Mouse (Mus musculus) embryo, embryonic 11 days (tissue): ENCODE data around the gene Ubl4b.

Experiments
- DNase-seq: peaks from one replicate; pipeline ENCODE4 v3.0.0-alpha.2; 2015

Gene Ubl4b

GRCm38 (mm10) chr3:107554842-107555241 is at the start of gene Ubl4b:
Ubl4b (minus strand) TSS chr3:107555073.
- DNase-seq, result no peak

- DNase-seq, result no peak
Observed at GRCm38 (mm10) chr3:107600127-107600526, 45.3 kb upstream of the Ubl4b start.

- peak; percentile 55 for DNase-seq
Observed at GRCm38 (mm10) chr3:107597586-107598389, 42.9 kb upstream of the Ubl4b start.

- no peak for DNase-seq
Observed at GRCm38 (mm10) chr3:107597134-107597533, 42.3 kb upstream of the Ubl4b start.

- DNase-seq, result peak; percentile 69
Observed at GRCm38 (mm10) chr3:107596559-107596958, 41.7 kb upstream of the Ubl4b start.

GRCm38 (mm10) chr3:107595938-107596461 is 41.1 kb upstream of the Ubl4b start:
- DNase-seq, result peak; percentile 51

GRCm38 (mm10) chr3:107595264-107595937 is 40.5 kb upstream of the Ubl4b start:
- peak; percentile 57 for DNase-seq

GRCm38 (mm10) chr3:107594662-107595263 is 39.9 kb upstream of the Ubl4b start, which contains the start of gene Alx3:
Alx3 (plus strand) TSS chr3:107595031.
- no peak for DNase-seq

- no peak for DNase-seq
Observed at GRCm38 (mm10) chr3:107593632-107594031, 38.8 kb upstream of the Ubl4b start.

- no peak for DNase-seq
Observed at GRCm38 (mm10) chr3:107591612-107592011, 36.7 kb upstream of the Ubl4b start.

GRCm38 (mm10) chr3:107586504-107586903 is 31.6 kb upstream of the Ubl4b start:
- DNase-seq, result no peak

- no peak for DNase-seq
Observed at GRCm38 (mm10) chr3:107583893-107584292, 29.0 kb upstream of the Ubl4b start.

GRCm38 (mm10) chr3:107582875-107583767 is 28.2 kb upstream of the Ubl4b start:
- DNase-seq, result peak; percentile 68

- no peak for DNase-seq
Observed at GRCm38 (mm10) chr3:107582130-107582874, 27.4 kb upstream of the Ubl4b start.

GRCm38 (mm10) chr3:107581103-107582010 is 26.5 kb upstream of the Ubl4b start:
- no peak for DNase-seq

GRCm38 (mm10) chr3:107579466-107579865 is 24.6 kb upstream of the Ubl4b start:
- DNase-seq, result peak; percentile 84

- no peak for DNase-seq
Observed at GRCm38 (mm10) chr3:107577810-107578390, 23.0 kb upstream of the Ubl4b start.

- DNase-seq, result no peak
Observed at GRCm38 (mm10) chr3:107576807-107577206, 21.9 kb upstream of the Ubl4b start.

GRCm38 (mm10) chr3:107571205-107571604 is 16.3 kb upstream of the Ubl4b start:
- DNase-seq, result no peak

- no peak for DNase-seq
Observed at GRCm38 (mm10) chr3:107568721-107569120, 13.8 kb upstream of the Ubl4b start.
